Mouse (Mus musculus) kidney, postnatal 0 days (tissue): ENCODE measurements around the gene Bank1. TPM values are rescaled to one million over a fixed set of nuclear protein-coding genes. Genes with fewer than 3 reads are reported as not detected.

ENCODE experiments used
- ATAC-seq: fragments of 200-750 bp; cut with Nextera tagmentation; replicated peaks from 2 replicates; pipeline ENCODE4 v1.8.0; 2017; ENCODE audit warnings: low read depth, moderate number of reproducible peaks, moderate TSS enrichment, moderate library complexity; ENCODE audit not compliant: low FRiP score
- DNase-seq: peaks from one replicate; pipeline ENCODE4 v3.0.0-alpha.2; 2016; ENCODE audit warnings: low spot score
- H3K27ac ChIP-seq: fragments of 300-500 bp; sonication (generic); 2 replicates; pipeline ENCODE4 v1.5.1; 2014; ENCODE audit warnings: mild to moderate bottlenecking
- H3K27me3 ChIP-seq: fragments of 300-500 bp; sonication (generic); 2 replicates; pipeline ENCODE4 v1.6.1; 2014; ENCODE audit warnings: low read length, mixed read lengths; ENCODE audit not compliant: insufficient read depth
- H3K36me3 ChIP-seq: fragments of 300-500 bp; sonication (generic); 2 replicates; pipeline ENCODE4 v1.6.1; 2014; ENCODE audit warnings: low read length, mixed read lengths; ENCODE audit not compliant: insufficient read depth
- H3K4me1 ChIP-seq: fragments of 300-500 bp; sonication (generic); replicated peaks from 2 replicates; pipeline ENCODE4 v1.6.1; 2014; ENCODE audit warnings: antibody characterized with exemption, low read length, mixed read lengths; ENCODE audit not compliant: insufficient read depth
- H3K4me2 ChIP-seq: fragments of 300-500 bp; sonication (generic); 2 replicates; pipeline ENCODE4 v1.6.1; 2014; ENCODE audit warnings: mild to moderate bottlenecking, low read length, moderate library complexity, mixed read lengths
- H3K4me3 ChIP-seq: fragments of 300-500 bp; sonication (generic); replicated peaks from 2 replicates; pipeline ENCODE4 v1.5.1; 2014; ENCODE audit warnings: low read depth, low read length
- H3K9ac ChIP-seq: fragments of 300-500 bp; sonication (generic); 2 replicates; pipeline ENCODE4 v1.6.1; 2014; ENCODE audit warnings: low read depth, low read length
- H3K9me3 ChIP-seq: fragments of 300-500 bp; sonication (generic); replicated peaks from 2 replicates; pipeline ENCODE4 v1.6.1; 2016; ENCODE audit warnings: low read length, inconsistent platforms, mixed read lengths
- CTCF ChIP-seq: IDR thresholded peaks from 2 replicates; pipeline ENCODE4 v1.5.1; 2016; ENCODE audit warnings: antibody characterized with exemption, low read depth, mild to moderate bottlenecking, moderate library complexity
- WGBS: fragments of 180-500 bp; shearing (Covaris S2); extraction: QIAGEN DNeasy Blood & Tissue Kit; methylation state at CpG from one replicate; pipeline ENCODE4 v1.1.7; 2014; 5-methylcytosine and 5-hydroxymethylcytosine counted together
- polyA plus RNA-seq: library from polyadenylated mRNA; unstranded; fragments of >200 nt; fragmentation: Nextera tagmentation; extraction: Ambion mirVana; gene quantifications from 2 replicates; pipeline ENCODE4 v1.2.1, GENCODE M21; 2015

The Bank1 gene
- polyA plus RNA-seq, result 0.52 and 0.75 TPM in 2 replicates

GRCm38 (mm10) chr3:136325783-136326182 lies at the start of gene Bank1:
Bank1 (minus strand) TSS chr3:136326066.
- H3K27ac ChIP-seq, result no peak within 1 kb of the TSS
- ATAC-seq (no peak), DNase-seq (no peak)
- no peaks in the 10 kb centered on the region for H3K9me3 ChIP-seq
- H3K9ac ChIP-seq, result no peak within 1 kb of the TSS
- H3K4me2 ChIP-seq, result no peak within 1 kb of the TSS
- no peaks in the 10 kb centered on the region for H3K4me1 ChIP-seq
- H3K27me3 ChIP-seq, result no peaks in the 10 kb centered on the region
- 71% methylated on average over 5 of the region's 5 CpGs for WGBS
- H3K4me3 ChIP-seq, result no peak within 1 kb of the TSS
- TF ChIP-seq CTCF, result no peak
- H3K36me3 ChIP-seq, result no peaks in the 10 kb centered on the region

DNA sequence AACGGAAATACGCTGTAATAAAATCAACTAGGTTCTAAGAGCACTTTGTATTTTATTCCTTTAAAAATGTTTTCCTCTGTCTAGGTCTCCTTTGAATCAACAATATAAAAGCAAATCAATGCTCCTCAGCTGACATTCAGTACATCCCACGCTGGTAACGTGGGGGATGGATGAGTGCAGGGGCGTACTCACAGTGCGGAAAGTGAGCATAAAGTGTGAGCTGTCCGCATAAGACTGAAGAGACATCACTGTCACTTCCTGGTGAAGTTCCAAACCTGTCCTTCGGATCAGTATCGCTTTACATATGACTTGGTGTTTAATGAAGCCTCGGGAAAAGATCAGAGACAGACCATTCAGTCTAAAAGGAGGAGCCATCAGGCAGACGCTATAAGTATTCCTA lies 44.0 kb upstream of the Bank1 start:
- WGBS, result 30% methylated on average over 11 of the region's 11 CpGs
- peak overlapping the region; percentile 48 for H3K4me2 ChIP-seq
- no peak for TF ChIP-seq CTCF

GRCm38 (mm10) chr3:136369466-136369865 lies 43.6 kb upstream of the Bank1 start:
- no peak for DNase-seq
- Histone ChIP-seq H3K36me3 (no peaks in the 10 kb centered on the region), H3K9me3 (no peaks in the 10 kb centered on the region), H3K4me2 (peak overlapping the region; percentile 48; the same call in 1 of the 2 replicates), H3K27ac (no peak overlapping the region), H3K4me3 (no peak overlapping the region), H3K27me3 (no peaks in the 10 kb centered on the region), H3K9ac (no peak overlapping the region), H3K4me1 (no peaks in the 10 kb centered on the region)
- 70% methylated on average over 9 of the region's 9 CpGs for WGBS
- no peak for TF ChIP-seq CTCF
- no peak for ATAC-seq

More for the DNA sequence above, 44.0 kb upstream of the Bank1 start:
- ATAC-seq (no peak), DNase-seq (peak; percentile 36)
- Histone ChIP-seq H3K27ac (no peak overlapping the region), H3K27me3 (no peaks in the 10 kb centered on the region), H3K4me1 (no peaks in the 10 kb centered on the region), H3K36me3 (no peaks in the 10 kb centered on the region), H3K9me3 (no peaks in the 10 kb centered on the region), H3K9ac (no peak overlapping the region), H3K4me3 (no peak overlapping the region)

GRCm38 (mm10) chr3:136368505-136368999 lies 42.7 kb upstream of the Bank1 start:
- 64% methylated on average over 4 of the region's 4 CpGs for WGBS
- H3K4me1 ChIP-seq, result no peaks in the 10 kb centered on the region
- peak; percentile 4 for DNase-seq

DNA sequence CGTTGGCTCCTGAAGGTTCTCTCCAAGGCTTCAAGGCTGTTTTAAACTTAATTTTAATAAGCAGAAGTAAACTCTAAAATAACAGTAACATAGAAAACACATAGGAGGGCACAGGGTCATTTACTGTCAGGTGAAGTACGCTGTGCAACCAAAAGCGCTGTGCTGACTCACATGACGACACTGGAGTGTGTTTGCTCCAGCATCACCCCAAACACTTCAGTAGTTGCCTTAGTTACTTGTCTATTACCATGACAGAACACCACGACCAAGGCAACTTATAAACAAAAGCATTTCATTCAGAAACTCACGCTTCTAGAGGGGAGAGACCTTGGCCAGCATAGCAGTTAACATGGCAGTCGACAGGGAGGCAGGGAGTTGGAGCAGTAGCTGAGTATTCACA lies 23.8 kb upstream of the Bank1 start:
- Histone ChIP-seq H3K4me2 (no peak overlapping the region), H3K36me3 (no peaks in the 10 kb centered on the region), H3K27me3 (no peaks in the 10 kb centered on the region), H3K27ac (no peak overlapping the region), H3K4me1 (no peaks in the 10 kb centered on the region), H3K9me3 (no peaks in the 10 kb centered on the region), H3K4me3 (no peak overlapping the region), H3K9ac (no peak overlapping the region)
- DNase-seq (no peak), ATAC-seq (no peak)
- 80% methylated on average over 7 of the region's 7 CpGs for WGBS
- TF ChIP-seq CTCF, result no peak

More at GRCm38 (mm10) chr3:136368505-136368999, 42.7 kb upstream of the Bank1 start:
- H3K4me3 ChIP-seq, result no peak overlapping the region
- no peak overlapping the region for H3K27ac ChIP-seq
- H3K27me3 ChIP-seq, result no peaks in the 10 kb centered on the region
- no peaks in the 10 kb centered on the region for H3K9me3 ChIP-seq
- no peaks in the 10 kb centered on the region for H3K36me3 ChIP-seq
- no peak overlapping the region for H3K9ac ChIP-seq
- no peak for ATAC-seq
- H3K4me2 ChIP-seq, result no peak overlapping the region
- no peak for TF ChIP-seq CTCF

DNA sequence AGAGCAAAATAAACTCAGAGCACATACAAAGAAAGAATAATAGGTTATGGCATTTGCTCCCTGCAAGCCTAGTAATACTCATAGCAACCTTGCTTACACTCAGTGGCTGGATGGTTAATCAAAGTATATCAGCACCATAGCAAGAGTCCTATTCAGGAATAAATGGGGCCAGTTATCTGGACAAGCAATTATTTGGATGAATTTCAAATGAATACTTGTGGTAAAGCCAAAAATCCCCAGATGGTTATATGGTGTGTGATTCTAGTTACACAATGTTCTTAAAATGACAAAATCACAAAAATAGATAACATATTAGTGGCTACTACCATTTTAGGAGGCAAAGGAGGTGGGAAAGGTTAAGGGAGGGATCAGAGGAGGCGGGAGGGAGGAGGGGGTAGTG lies 22.7 kb upstream of the Bank1 start:
- no peaks in the 10 kb centered on the region for H3K9me3 ChIP-seq
- H3K36me3 ChIP-seq, result no peaks in the 10 kb centered on the region
- no peak for TF ChIP-seq CTCF
- WGBS, result 70% methylated on average over 1 of the region's 1 CpGs
- DNase-seq (no peak), ATAC-seq (no peak)
- no peak overlapping the region for H3K9ac ChIP-seq
- H3K27me3 ChIP-seq, result no peaks in the 10 kb centered on the region
- no peak overlapping the region for H3K27ac ChIP-seq
- H3K4me3 ChIP-seq, result no peak overlapping the region
- H3K4me2 ChIP-seq, result no peak overlapping the region
- no peaks in the 10 kb centered on the region for H3K4me1 ChIP-seq

DNA sequence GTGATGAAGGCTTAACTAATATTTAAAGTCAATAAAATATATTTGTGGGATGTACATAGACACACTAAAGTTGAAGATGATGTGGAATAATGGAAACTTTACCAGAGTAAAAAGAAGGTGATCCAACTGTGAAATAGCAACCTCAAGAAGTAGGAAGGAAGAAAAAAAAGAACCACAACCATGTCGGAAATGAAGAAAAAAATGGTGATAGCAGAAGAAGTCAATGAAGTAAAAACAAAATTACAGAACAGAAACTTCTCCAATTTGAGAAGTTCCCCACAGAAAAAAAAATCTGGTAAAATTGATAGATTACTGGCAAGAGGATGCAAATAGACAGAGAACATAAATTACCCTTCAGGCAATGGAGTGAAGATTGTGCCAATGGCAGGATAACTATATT lies 21.4 kb upstream of the Bank1 start:
- Histone ChIP-seq H3K4me1 (no peaks in the 10 kb centered on the region), H3K4me3 (no peak overlapping the region), H3K9me3 (no peaks in the 10 kb centered on the region), H3K9ac (no peak overlapping the region), H3K36me3 (no peaks in the 10 kb centered on the region), H3K27me3 (no peaks in the 10 kb centered on the region), H3K27ac (no peak overlapping the region), H3K4me2 (no peak overlapping the region)
- ATAC-seq (no peak), DNase-seq (no peak)
- no peak for TF ChIP-seq CTCF
- WGBS, result 88% methylated on average over 1 of the region's 1 CpGs
